Mouse (Mus musculus) C2C12 (cell line): ENCODE data around the gene Slc24a3.

Experiments used
- CEBPB ChIP-seq: IDR thresholded peaks from one replicate; pipeline ENCODE4 v1.6.1; 2011; ENCODE audit warnings: low read depth, mild to moderate bottlenecking, control low read depth, moderate library complexity
- CTCF ChIP-seq: IDR thresholded peaks from one replicate; pipeline ENCODE4 v1.5.1; 2011; ENCODE audit not compliant: control insufficient read depth, insufficient read depth, insufficient read length
- FOSL1 ChIP-seq: IDR thresholded peaks from one replicate; pipeline ENCODE4 v1.8.0; 2011; ENCODE audit warnings: mild to moderate bottlenecking, low read length; ENCODE audit not compliant: poor library complexity, insufficient read depth, severe bottlenecking
- MAX ChIP-seq: IDR thresholded peaks from one replicate; pipeline ENCODE4 v1.6.1; 2011; ENCODE audit warnings: mild to moderate bottlenecking, control low read depth
- MYOD1 ChIP-seq: IDR thresholded peaks from one replicate; pipeline ENCODE4 v1.6.1; 2011; ENCODE audit warnings: low read depth; ENCODE audit not compliant: control insufficient read depth, insufficient read length
- MYOG ChIP-seq: IDR thresholded peaks from one replicate; pipeline ENCODE4 v1.6.1; 2011; ENCODE audit not compliant: control insufficient read depth, insufficient read length; ENCODE audit errors: extremely low read depth
- USF1 ChIP-seq: IDR thresholded peaks from one replicate; pipeline ENCODE4 v1.6.1; 2011; ENCODE audit warnings: low read depth, mild to moderate bottlenecking, control low read depth, moderate library complexity

DNA sequence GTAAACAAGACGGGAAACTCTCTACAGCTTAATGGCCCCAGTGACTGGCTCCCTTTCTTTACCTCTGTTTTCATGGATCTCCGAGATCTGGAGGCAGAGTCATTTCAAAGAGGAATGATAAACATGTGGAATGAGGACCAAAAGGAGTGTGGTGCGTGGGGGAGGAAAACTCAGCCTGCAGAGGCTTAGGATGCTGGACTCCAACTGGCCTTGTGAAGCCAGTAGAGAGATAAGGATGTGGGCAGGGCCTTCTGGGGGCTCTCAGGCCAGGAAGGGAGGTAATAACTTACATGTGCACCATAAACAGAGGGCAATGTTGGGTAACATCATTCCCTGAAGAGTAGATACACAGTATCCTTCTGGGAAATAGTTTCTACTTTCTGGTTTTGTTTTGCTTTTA lies 515.4 kb downstream of the Slc24a3 start:
- TF ChIP-seq CTCF: no peak
- no peak for TF ChIP-seq USF1
- TF ChIP-seq MAX: no peak
- no peak for TF ChIP-seq MYOG
- no peak for TF ChIP-seq CEBPB
- TF ChIP-seq MYOD1: no peak
- TF ChIP-seq FOSL1: no peak
